Mouse (Mus musculus) ovary, adult 10 weeks (tissue): ENCODE results near the gene Pnkd. TPM values are rescaled to one million over a fixed set of nuclear protein-coding genes. Genes with fewer than 3 reads are reported as not detected.

Experiments used
- polyA plus RNA-seq: library from polyadenylated mRNA; stranded (reverse); fragments of 350-450 nt; fragmentation: Illumina TruSeq; extraction: RNeasy Lipid Tissue Mini Kit (QIAGEN cat#74804); gene quantifications from one replicate; pipeline ENCODE4 v1.2.3, GENCODE M21; 2014

Pnkd gene
- polyA plus RNA-seq: 1.7 TPM

GRCm38 (mm10) chr1:74284543-74285160 is at the start of gene Pnkd, which contains the start of gene Aamp:
Gene Pnkd, plus strand, starts transcription at chr1:74284930.
Gene Aamp, minus strand, starts transcription at chr1:74284738.

GRCm38 (mm10) chr1:74235938-74236589 is 48.7 kb upstream of the Pnkd start, which contains the start of gene Arpc2:
Gene Arpc2, plus strand, starts transcription at chr1:74236084.

GRCm38 (mm10) chr1:74278538-74278937 is 6.2 kb upstream of the Pnkd start, which contains the start of gene Gpbar1:
Gene Gpbar1, plus strand, starts transcription at chr1:74278550.

GRCm38 (mm10) chr1:74305522-74305921 is 20.8 kb downstream of the Pnkd start, which contains the start of gene Tmbim1:
Gene Tmbim1, minus strand, starts transcription at chr1:74305622.

GRCm38 (mm10) chr1:74361812-74362211 is 77.1 kb downstream of the Pnkd start, which contains the start of gene Catip:
Gene Catip, plus strand, starts transcription at chr1:74362108.

GRCm38 (mm10) chr1:74374980-74375379 is 90.2 kb downstream of the Pnkd start, which contains the start of gene Slc11a1:
Gene Slc11a1, plus strand, starts transcription at chr1:74375195.

GRCm38 (mm10) chr1:74390924-74391748 is 106.4 kb downstream of the Pnkd start, which contains the start of gene Ctdsp1:
Gene Ctdsp1, plus strand, starts transcription at chr1:74391509.

Other genes with a start within 250 kb of the Pnkd start
- 21.1 TPM for gene Tns1, start 160.5 kb upstream of the Pnkd start, polyA plus RNA-seq
- gene Rufy4, start 159.4 kb upstream of the Pnkd start, polyA plus RNA-seq: not detected
- 0.14 TPM for gene Cxcr2, start 130.9 kb upstream of the Pnkd start, polyA plus RNA-seq
- not detected for gene Cxcr1, start 90.3 kb upstream of the Pnkd start, polyA plus RNA-seq
- gene Arpc2, start 48.8 kb upstream of the Pnkd start, polyA plus RNA-seq: 525 TPM
- gene Gpbar1, start 6.4 kb upstream of the Pnkd start, polyA plus RNA-seq: not detected
- gene Aamp, start 192 bp upstream of the Pnkd start, polyA plus RNA-seq: 2.7 TPM
- gene Tmbim1, start 20.7 kb downstream of the Pnkd start, polyA plus RNA-seq: 23.4 TPM
- 0.66 TPM for gene Catip, start 77.2 kb downstream of the Pnkd start, polyA plus RNA-seq
- 1.0 TPM for gene Slc11a1, start 90.3 kb downstream of the Pnkd start, polyA plus RNA-seq
- gene Ctdsp1, start 106.6 kb downstream of the Pnkd start, polyA plus RNA-seq: 19.9 TPM
- 0.83 TPM for gene Vil1, start 124.4 kb downstream of the Pnkd start, polyA plus RNA-seq
- 40.9 TPM for gene Cnot9, start 221.1 kb downstream of the Pnkd start, polyA plus RNA-seq